In the genomic region with DNA sequence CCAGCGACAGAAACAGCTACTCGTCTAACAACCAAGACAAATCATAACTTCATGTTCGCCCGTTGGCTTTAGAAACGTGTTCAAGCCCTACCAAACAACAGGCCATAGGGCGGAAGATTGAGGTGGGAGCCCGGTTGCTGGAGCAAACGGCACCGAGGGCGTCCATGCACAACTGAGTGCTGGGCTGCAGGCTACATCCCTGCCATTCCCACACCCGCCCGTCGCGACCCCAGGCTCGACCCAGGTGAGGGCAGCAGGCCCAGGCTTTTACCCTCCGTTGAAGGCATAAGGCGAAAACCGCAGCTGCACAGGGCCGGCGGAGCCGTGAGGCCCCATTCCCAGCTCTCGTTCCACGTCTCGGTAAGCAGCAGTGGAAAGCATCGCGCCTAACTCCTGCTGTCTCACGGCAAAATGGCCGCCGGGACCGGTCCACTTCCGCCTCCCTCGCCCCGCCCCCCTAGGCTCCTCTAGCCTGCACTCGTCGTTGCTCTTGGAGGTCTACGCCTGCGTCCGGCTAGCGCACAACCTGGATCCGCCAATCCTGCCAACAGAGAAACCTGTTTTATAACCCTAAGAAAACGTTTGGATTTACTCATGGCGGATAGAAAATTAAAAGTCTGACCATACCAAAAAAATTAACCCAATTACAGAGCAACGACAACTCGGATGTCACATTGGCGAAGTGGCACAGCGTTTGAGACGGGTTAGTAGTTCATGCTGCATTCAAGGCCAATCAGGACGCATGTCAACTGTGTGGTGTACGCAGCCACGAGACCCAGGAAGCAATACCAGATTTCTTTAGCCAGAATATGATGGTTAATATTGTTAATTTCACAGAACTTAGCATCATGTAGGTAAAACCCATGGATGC, we compare ENCODE assay signal across 8 mouse cellular contexts. TPM values are rescaled to one million over a fixed set of nuclear protein-coding genes. Genes with fewer than 3 reads are reported as not detected.
DNase-seq lines count a peak whose midpoint lies in the region; ATAC-seq and TF ChIP-seq lines count a peak whose summit lies in the region.

No protein-coding gene starts in this region.

- H3K36me3 ChIP-seq in ES-E14 (ENCODE audit: control insufficient read depth, insufficient read depth, low read length, poor library complexity, severe bottlenecking), result peaks cover 6% of the 10 kb centered on the region
- H3K36me3 ChIP-seq in forebrain, embryonic 15.5 days, result peaks cover 17% of the 10 kb centered on the region
- peaks cover 26% of the 10 kb centered on the region for H3K36me3 ChIP-seq in lung, embryonic 14.5 days (ENCODE audit: insufficient read depth)
- H3K36me3 ChIP-seq in thymus, adult 2 months (ENCODE audit: control insufficient read depth, insufficient read depth, low read length), result peaks cover 18% of the 10 kb centered on the region

- peaks cover 0 to 5% of the 10 kb centered on the region in 2 experiments; a peak in 2 of 4 replicates for H3K4me1 ChIP-seq in ES-E14 (ENCODE audit: control insufficient read depth in 2 of 2, insufficient read depth in 2 of 2, low read length in 2 of 2, poor library complexity in 1 of 2)
- H3K4me1 ChIP-seq in forebrain, embryonic 15.5 days, result peaks cover 49% of the 10 kb centered on the region
- H3K4me1 ChIP-seq in lung, embryonic 14.5 days (ENCODE audit: insufficient read depth), result no peaks in the 10 kb centered on the region
- no peaks in the 10 kb centered on the region for H3K4me1 ChIP-seq in olfactory bulb, adult 2 months (ENCODE audit: control insufficient read depth, insufficient read depth, low read length)
- peaks cover 2% of the 10 kb centered on the region; the same call in 1 of the 2 replicates for H3K4me1 ChIP-seq in thymus, adult 2 months (replicated peaks; ENCODE audit: control insufficient read depth, insufficient read depth, low read length)

- intact Hi-C loops in heart, postnatal 36 days (cut with DNase I), result loop anchor here (2.0 kb wide), 1 partner anchor 29 kb away; the partner anchor contains the start of gene Pdcd2

- H3K9ac ChIP-seq in ES-E14 (ENCODE audit: insufficient read depth, low read depth, low read length, poor library complexity, severe bottlenecking), result peak overlapping the region; percentile 94
- peak overlapping the region; percentile 69 for H3K9ac ChIP-seq in forebrain, embryonic 15.5 days (replicated peaks)
- peak overlapping the region; percentile 82 for H3K9ac ChIP-seq in lung, embryonic 14.5 days

- peak; percentile 60 for TF ChIP-seq POLR2A in olfactory bulb, adult 2 months (IDR thresholded peaks at IDR 0.05; ENCODE audit: insufficient read depth, low read depth, low read length)
- peak; percentile 82 for TF ChIP-seq POLR2A in thymus, adult 2 months (IDR thresholded peaks at IDR 0.05; ENCODE audit: control insufficient read depth, extremely low read depth, insufficient read depth, low read length, poor library complexity)

- H3K27ac ChIP-seq in ES-E14 (ENCODE audit: insufficient read depth, low read depth, low read length, poor library complexity, severe bottlenecking), result peak overlapping the region; percentile 32; the same call in 1 of the 2 replicates
- peak overlapping the region; percentile 93 for H3K27ac ChIP-seq in forebrain, embryonic 15.5 days (replicated peaks)
- H3K27ac ChIP-seq in layer of hippocampus, adult 2 months, result peak overlapping the region; percentile 90
- H3K27ac ChIP-seq in lung, embryonic 14.5 days (ENCODE audit: low read depth), result peak overlapping the region; percentile 91
- H3K27ac ChIP-seq in olfactory bulb, adult 2 months (ENCODE audit: insufficient read depth, low read depth, low read length), result peak overlapping the region; percentile 79
- peak overlapping the region; percentile 65 for H3K27ac ChIP-seq in thymus, adult 2 months (ENCODE audit: control insufficient read depth, insufficient read depth, low read length)

- H3K4me2 ChIP-seq in forebrain, embryonic 15.5 days (replicated peaks), result peak overlapping the region; percentile 69
- peak overlapping the region; percentile 92 for H3K4me2 ChIP-seq in lung, embryonic 14.5 days

- peak; percentile 96 for ATAC-seq in forebrain, embryonic 15.5 days (replicated peaks)
- ATAC-seq in lung, embryonic 14.5 days (ENCODE audit: insufficient read depth), result peak; percentile 95

- TF ChIP-seq CTCF in layer of hippocampus, adult 2 months (conservative IDR thresholded peaks at IDR 0.05), result no peak
- TF ChIP-seq CTCF in lung, embryonic 14.5 days (IDR thresholded peaks at IDR 0.05; ENCODE audit: low read depth), result no peak
- TF ChIP-seq CTCF in olfactory bulb, adult 2 months (IDR thresholded peaks at IDR 0.05; ENCODE audit: insufficient read depth, low read depth, low read length), result no peak
- no peak for TF ChIP-seq CTCF in thymus, adult 2 months (IDR thresholded peaks at IDR 0.05; ENCODE audit: borderline replicate concordance, control insufficient read depth, extremely low read depth, insufficient read depth, low read length, poor library complexity)

- H3K27me3 ChIP-seq in forebrain, embryonic 15.5 days, result no peaks in the 10 kb centered on the region
- H3K27me3 ChIP-seq in lung, embryonic 14.5 days (ENCODE audit: insufficient read depth, low read length), result no peaks in the 10 kb centered on the region
- no peaks in the 10 kb centered on the region for H3K27me3 ChIP-seq in thymus, adult 2 months (ENCODE audit: control insufficient read depth, insufficient read depth, low read length)

- in situ Hi-C loops in ES-E14 (cut with MboI; ENCODE audit: low sequenced_read_pairs in 2 of 2, unreplicated experiment in 2 of 2), result no loop called here

- H3K4me3 ChIP-seq in ES-E14 (ENCODE audit: insufficient read depth in 1 of 2, low read depth in 1 of 2, low read length in 2 of 2, poor library complexity in 1 of 2, severe bottlenecking in 1 of 2), result peak overlapping the region; percentile 96
- peak overlapping the region; percentile 66 for H3K4me3 ChIP-seq in forebrain, embryonic 15.5 days
- H3K4me3 ChIP-seq in layer of hippocampus, adult 2 months, result peak overlapping the region; percentile 93
- peak overlapping the region; percentile 76 for H3K4me3 ChIP-seq in lung, embryonic 14.5 days (ENCODE audit: low read depth, low read length)
- peak overlapping the region; percentile 86 for H3K4me3 ChIP-seq in olfactory bulb, adult 2 months (ENCODE audit: insufficient read depth, low read depth, low read length)
- H3K4me3 ChIP-seq in thymus, adult 2 months (ENCODE audit: control insufficient read depth, insufficient read depth, low read length), result peak overlapping the region; percentile 90

- no peaks in the 10 kb centered on the region for H3K9me3 ChIP-seq in ES-E14 (ENCODE audit: control insufficient read depth, insufficient read depth, low read depth, low read length)
- no peaks in the 10 kb centered on the region for H3K9me3 ChIP-seq in forebrain, embryonic 15.5 days
- no peaks in the 10 kb centered on the region for H3K9me3 ChIP-seq in lung, embryonic 14.5 days (ENCODE audit: low read depth, low read length)

- peak; percentile 88 for DNase-seq in ES-E14 (ENCODE audit: low read depth, low spot score)
- DNase-seq in cerebellum, adult 11-12 months, result peak; percentile 92
- DNase-seq in heart, postnatal 36 days, result peak; percentile 91 to 95
- peak; percentile 94 to 95 for DNase-seq in layer of hippocampus, adult 2 months (ENCODE audit: low spot score in 2 of 2)
- DNase-seq in lung, embryonic 14.5 days, result peak; percentile 94
- DNase-seq in thymus, adult 2 months, result peak; percentile 94

- under 1% methylated on average over 50 of the region's 50 CpGs for WGBS in forebrain, embryonic 15.5 days
- under 1% methylated on average over 50 of the region's 50 CpGs for WGBS in lung, embryonic 14.5 days
- WGBS in olfactory bulb, adult 2 months, result under 1% methylated on average over 50 of the region's 50 CpGs
- WGBS in thymus, adult 2 months, result 1% methylated on average over 50 of the region's 50 CpGs

TF ChIP-seq in ES-E14, 5 proteins besides CTCF, POLR2A, EP300 and RAD21:
- TF ChIP-seq CHD2 (IDR thresholded peaks at IDR 0.05; ENCODE audit: low read depth, low read length), result no peak
- peak; percentile 69; the same call in 1 of the 2 replicates for TF ChIP-seq HCFC1 (IDR thresholded peaks at IDR 0.05; ENCODE audit: borderline replicate concordance, insufficient read depth, low read length)

RNA-seq across cellular contexts. Expression of gene Psmb1, which starts 1.4 kb away (rescaled TPM):
- 151 and 189 TPM in 2 replicates for total RNA-seq in ES-E14 (2012; rRNA removed)
- 238 and 248 TPM in 2 replicates for polyA plus RNA-seq in forebrain, embryonic 15.5 days (2015; fragmentation: Nextera tagmentation; extraction: Ambion mirVana)
- total RNA-seq in heart, postnatal 36 days (2021), result 100 to 1,000 TPM; 123 to 127 TPM
- total RNA-seq in layer of hippocampus, adult 2 months (2021), result 100 to 1,000 TPM; 122 to 130 TPM
- 268 and 272 TPM in 2 replicates for polyA plus RNA-seq in lung, embryonic 14.5 days (2014; fragmentation: Nextera tagmentation; extraction: Ambion mirVana)
- not detected in 2 replicates for polyA plus RNA-seq in olfactory bulb, adult 2 months (2012; ENCODE audit: insufficient read depth, insufficient read length, low replicate concordance, missing spikeins)
- polyA plus RNA-seq in thymus, adult 2 months (2012; rRNA removed), result 139 and 164 TPM in 2 replicates

RNA-seq across cellular contexts. Expression of gene Tbp, which starts 1.6 kb away (rescaled TPM):
- total RNA-seq in ES-E14 (2012; rRNA removed), result 35.6 and 39.4 TPM in 2 replicates
- 69.3 and 71.3 TPM in 2 replicates for polyA plus RNA-seq in forebrain, embryonic 15.5 days (2015; fragmentation: Nextera tagmentation; extraction: Ambion mirVana)
- 10 to 100 TPM in 1 of 2 experiments, 1 to 10 TPM in 1; 8.2 to 12.8 TPM for total RNA-seq in heart, postnatal 36 days (2021)
- 10 to 100 TPM; 29.1 to 29.6 TPM for total RNA-seq in layer of hippocampus, adult 2 months (2021)
- polyA plus RNA-seq in lung, embryonic 14.5 days (2014; fragmentation: Nextera tagmentation; extraction: Ambion mirVana), result 53.6 and 53.8 TPM in 2 replicates
- polyA plus RNA-seq in olfactory bulb, adult 2 months (2012; ENCODE audit: insufficient read depth, insufficient read length, low replicate concordance, missing spikeins), result 474 TPM in 1 of 2 replicates, not detected in the other
- polyA plus RNA-seq in thymus, adult 2 months (2012; rRNA removed), result 114 and 128 TPM in 2 replicates

RNA-seq across cellular contexts. Expression of gene Pdcd2, which starts 29.0 kb away (rescaled TPM):
- total RNA-seq in ES-E14 (2012; rRNA removed), result 65.1 and 82.7 TPM in 2 replicates
- 60.0 and 64.7 TPM in 2 replicates for polyA plus RNA-seq in forebrain, embryonic 15.5 days (2015; fragmentation: Nextera tagmentation; extraction: Ambion mirVana)
- total RNA-seq in heart, postnatal 36 days (2021), result 10 to 100 TPM; 14.8 to 19.7 TPM
- 10 to 100 TPM; 15.5 to 23.8 TPM for total RNA-seq in layer of hippocampus, adult 2 months (2021)
- 34.2 and 39.2 TPM in 2 replicates for polyA plus RNA-seq in lung, embryonic 14.5 days (2014; fragmentation: Nextera tagmentation; extraction: Ambion mirVana)
- not detected in 2 replicates for polyA plus RNA-seq in olfactory bulb, adult 2 months (2012; ENCODE audit: insufficient read depth, insufficient read length, low replicate concordance, missing spikeins)
- 57.8 and 75.1 TPM in 2 replicates for polyA plus RNA-seq in thymus, adult 2 months (2012; rRNA removed)

Comparison
In these comparisons a context has a peak if more than half of its experiments do, and no peak if none do; other contexts are left out.
1. Peak in every context shown above with its lines: DNase-seq, ATAC-seq, H3K4me3 ChIP-seq and H3K27ac ChIP-seq.
2. H3K27ac ChIP-seq: peak in every context shown above with its lines; median percentile 93 in forebrain, embryonic 15.5 days; 91 in lung, embryonic 14.5 days; 90 in layer of hippocampus, adult 2 months; 79 in olfactory bulb, adult 2 months; 65 in thymus, adult 2 months; 32 in ES-E14.
3. RNA of gene Pdcd2, which starts 29.0 kb away (polyA plus RNA-seq): 60.0 to 64.7 TPM in forebrain, embryonic 15.5 days, 57.8 to 75.1 TPM in thymus, adult 2 months and 34.2 to 39.2 TPM in lung, embryonic 14.5 days; not detected in olfactory bulb, adult 2 months; every median in the first group is over 10 times any median in the second.